Mouse (Mus musculus) lung, postnatal 0 days (tissue): Measurements from ENCODE around the gene Lmo2. TPM values are rescaled to one million over a fixed set of nuclear protein-coding genes. Genes with fewer than 3 reads are reported as not detected.
A peak's percentile ranks its signal among the peaks of the same experiment; 100 is the strongest.

Experiments used
- ATAC-seq: fragments of 200-750 bp; cut with Nextera tagmentation; 2 replicates; pipeline ENCODE4 v1.8.0; 2017; ENCODE audit warnings: moderate library complexity
- DNase-seq: peaks from one replicate; pipeline ENCODE4 v3.0.0-alpha.2; 2016; ENCODE audit warnings: low spot score
- H3K27ac ChIP-seq: fragments of 300-500 bp; sonication (generic); 2 replicates; pipeline ENCODE4 v1.5.1; 2014; ENCODE audit warnings: antibody characterized with exemption, mild to moderate bottlenecking, low read length, mixed read lengths
- H3K27me3 ChIP-seq: fragments of 300-500 bp; sonication (generic); replicated peaks from 2 replicates; pipeline ENCODE4 v1.6.1; 2014; ENCODE audit warnings: low read length, mixed read lengths; ENCODE audit not compliant: insufficient read depth
- H3K36me3 ChIP-seq: fragments of 300-500 bp; sonication (generic); 2 replicates; pipeline ENCODE4 v1.6.1; 2014; ENCODE audit warnings: low read length, mixed read lengths; ENCODE audit not compliant: insufficient read depth
- H3K4me1 ChIP-seq: fragments of 300-500 bp; sonication (generic); 2 replicates; pipeline ENCODE4 v1.6.1; 2014; ENCODE audit warnings: antibody characterized with exemption, low read depth, low read length, mixed read lengths; ENCODE audit not compliant: insufficient read depth
- H3K4me2 ChIP-seq: fragments of 300-500 bp; sonication (generic); replicated peaks from 2 replicates; pipeline ENCODE4 v1.6.1; 2014; ENCODE audit warnings: low read depth, mild to moderate bottlenecking, low read length, moderate library complexity, mixed read lengths
- H3K4me3 ChIP-seq: fragments of 300-500 bp; sonication (generic); 2 replicates; pipeline ENCODE4 v1.5.1; 2014; ENCODE audit warnings: low read depth, low read length
- H3K9ac ChIP-seq: fragments of 300-500 bp; sonication (generic); replicated peaks from 2 replicates; pipeline ENCODE4 v1.6.1; 2014; ENCODE audit warnings: low read depth, mild to moderate bottlenecking
- H3K9me3 ChIP-seq: fragments of 300-500 bp; sonication (generic); 2 replicates; pipeline ENCODE4 v1.6.1; 2016; ENCODE audit warnings: low read length, mixed read lengths
- CTCF ChIP-seq: IDR thresholded peaks from 2 replicates; pipeline ENCODE4 v1.5.1; 2016; ENCODE audit warnings: antibody characterized with exemption, mild to moderate bottlenecking
- EP300 ChIP-seq: IDR thresholded peaks from 2 replicates; pipeline ENCODE4 v1.6.1; 2016; ENCODE audit warnings: antibody characterized with exemption, mild to moderate bottlenecking, control low read depth
- WGBS: fragments of 180-500 bp; shearing (Covaris S2); extraction: QIAGEN DNeasy Blood & Tissue Kit; methylation state at CpG from one replicate; pipeline ENCODE4 v1.1.7; 2014; 5-methylcytosine and 5-hydroxymethylcytosine counted together
- polyA plus RNA-seq: library from polyadenylated mRNA; unstranded; fragments of >200 nt; fragmentation: Nextera tagmentation; extraction: Ambion mirVana; gene quantifications from 2 replicates; pipeline ENCODE4 v1.2.1, GENCODE M21; 2015

Lmo2 gene
- 30.6 and 46.5 TPM in 2 replicates for polyA plus RNA-seq

- 37% methylated on average over 10 of the region's 10 CpGs for WGBS
- no peak within 1 kb of the TSS for H3K27ac ChIP-seq
- no peak for TF ChIP-seq EP300
- TF ChIP-seq CTCF: no peak
These were observed at the start of gene Lmo2 for GRCm38 (mm10) chr2:103957649-103958546. Gene Lmo2, plus strand, starts transcription at chr2:103957986.

DNA sequence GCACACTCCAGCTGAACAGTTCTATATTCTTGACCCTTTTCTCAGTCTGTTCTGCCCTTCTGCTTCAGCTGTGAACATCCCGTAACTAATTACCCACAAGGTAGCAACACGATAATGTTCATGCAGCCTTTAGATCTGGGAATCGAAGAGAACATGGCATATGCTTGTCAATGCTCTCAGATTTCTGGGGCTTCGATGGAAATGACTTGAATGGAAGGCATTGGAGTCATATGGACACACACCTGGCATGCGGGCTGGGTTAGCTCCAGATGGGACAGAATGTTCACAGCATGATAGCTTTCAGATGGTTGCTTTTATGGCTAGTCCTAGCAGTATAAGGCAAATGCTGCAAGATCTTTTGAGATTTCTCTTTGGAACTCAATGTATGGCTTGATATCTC lies 47.2 kb upstream of the Lmo2 start:
- Histone ChIP-seq H3K4me2 (no peak overlapping the region), H3K36me3 (no peaks in the 10 kb centered on the region), H3K4me1 (peaks cover 5% of the 10 kb centered on the region; the same call in 1 of the 2 replicates), H3K27ac (no peak overlapping the region), H3K9ac (no peak overlapping the region), H3K27me3 (no peaks in the 10 kb centered on the region), H3K4me3 (no peak overlapping the region), H3K9me3 (no peaks in the 10 kb centered on the region)
- TF ChIP-seq CTCF (no peak), EP300 (no peak)
- 91% methylated on average over 5 of the region's 5 CpGs for WGBS
- DNase-seq (no peak), ATAC-seq (no peak)

More at GRCm38 (mm10) chr2:103957649-103958546, at the start of gene Lmo2:
- no peaks in the 10 kb centered on the region for H3K36me3 ChIP-seq
- H3K9me3 ChIP-seq: no peaks in the 10 kb centered on the region
- H3K4me3 ChIP-seq: no peak within 1 kb of the TSS
- H3K9ac ChIP-seq: no peak within 1 kb of the TSS
- no peak for ATAC-seq
- no peaks in the 10 kb centered on the region for H3K4me1 ChIP-seq
- H3K27me3 ChIP-seq: no peaks in the 10 kb centered on the region
- DNase-seq: no peak
- H3K4me2 ChIP-seq: no peak within 1 kb of the TSS

DNA sequence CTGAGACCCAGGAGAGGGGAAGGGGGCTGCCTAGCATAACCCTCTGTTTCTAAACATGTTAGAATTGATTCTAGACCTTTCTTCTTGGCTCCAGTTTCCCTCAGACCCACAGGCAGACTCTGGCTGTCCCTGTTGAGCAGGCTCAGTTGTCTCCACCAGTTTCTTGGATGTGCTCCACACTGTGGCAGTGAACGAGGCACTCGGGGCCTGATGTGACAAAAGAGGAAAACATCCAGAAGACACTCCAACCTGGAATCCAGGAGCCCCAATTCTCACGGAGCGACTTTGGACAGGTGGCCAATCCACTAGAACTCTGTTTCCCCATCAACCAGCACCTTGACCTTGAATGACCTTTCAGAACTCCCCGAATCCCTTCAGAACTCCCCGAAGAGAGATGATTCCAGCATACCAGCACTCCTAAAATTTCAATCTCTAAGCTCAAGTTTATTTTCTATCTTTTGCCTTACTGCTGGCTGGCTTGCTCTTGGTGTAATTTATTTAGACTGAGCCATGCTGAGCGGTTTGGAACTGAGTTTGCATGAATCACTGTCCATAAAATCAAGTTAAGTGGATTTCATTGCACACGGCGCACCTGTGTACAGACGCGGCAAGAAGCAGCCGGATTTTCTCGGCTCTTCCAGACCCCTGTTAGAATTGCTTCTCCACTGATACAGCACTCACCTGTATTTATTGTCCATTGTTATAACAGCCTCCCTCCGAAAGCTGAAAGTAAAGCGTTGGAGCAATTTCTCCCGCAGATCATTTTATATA lies 45.1 kb upstream of the Lmo2 start:
- Histone ChIP-seq H3K4me2 (no peak overlapping the region), H3K4me3 (no peak overlapping the region), H3K9me3 (no peaks in the 10 kb centered on the region), H3K36me3 (no peaks in the 10 kb centered on the region), H3K4me1 (no peaks in the 10 kb centered on the region), H3K9ac (no peak overlapping the region), H3K27me3 (no peaks in the 10 kb centered on the region), H3K27ac (no peak overlapping the region)
- TF ChIP-seq EP300: no peak
- no peak for TF ChIP-seq CTCF
- WGBS: 81% methylated on average over 16 of the region's 16 CpGs
- DNase-seq: no peak
- no peak for ATAC-seq

DNA sequence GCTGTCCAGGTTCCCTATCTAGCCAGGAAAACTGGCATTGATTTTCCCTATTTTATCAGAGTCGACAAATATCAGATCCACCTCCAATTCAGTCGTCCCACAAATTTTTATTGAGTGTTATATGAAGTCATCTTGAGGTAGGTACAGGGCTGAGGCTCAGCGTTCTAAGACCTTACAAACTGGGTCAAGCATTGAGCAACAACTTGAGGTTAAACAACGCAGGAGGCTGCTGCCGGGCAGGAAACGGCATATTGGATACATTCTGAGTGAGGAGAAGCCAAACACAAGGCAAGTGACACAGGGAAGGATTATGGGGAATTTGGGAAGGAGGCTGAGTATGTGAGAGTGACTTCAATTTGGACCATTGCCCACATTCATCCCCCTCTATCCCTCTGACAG lies 44.5 kb upstream of the Lmo2 start:
- DNase-seq (no peak), ATAC-seq (peak; percentile 38; the same call in 1 of the 2 replicates)
- Histone ChIP-seq H3K4me1 (no peaks in the 10 kb centered on the region), H3K9me3 (no peaks in the 10 kb centered on the region), H3K27ac (no peak overlapping the region), H3K4me3 (no peak overlapping the region), H3K27me3 (no peaks in the 10 kb centered on the region), H3K9ac (no peak overlapping the region), H3K36me3 (no peaks in the 10 kb centered on the region), H3K4me2 (no peak overlapping the region)
- TF ChIP-seq CTCF: no peak
- TF ChIP-seq EP300: no peak
- 47% methylated on average over 6 of the region's 6 CpGs for WGBS

GRCm38 (mm10) chr2:103916069-103916468 lies 41.7 kb upstream of the Lmo2 start:
- Histone ChIP-seq H3K27ac (no peak overlapping the region), H3K9ac (no peak overlapping the region), H3K4me2 (no peak overlapping the region), H3K9me3 (no peaks in the 10 kb centered on the region), H3K36me3 (no peaks in the 10 kb centered on the region), H3K27me3 (no peaks in the 10 kb centered on the region), H3K4me1 (no peaks in the 10 kb centered on the region), H3K4me3 (no peak overlapping the region)
- DNase-seq (no peak), ATAC-seq (no peak)
- TF ChIP-seq CTCF: no peak
- no peak for TF ChIP-seq EP300
- 92% methylated on average over 5 of the region's 5 CpGs for WGBS

- no peaks in the 10 kb centered on the region for H3K9me3 ChIP-seq
- no peaks in the 10 kb centered on the region for H3K36me3 ChIP-seq
- no peak for TF ChIP-seq CTCF
- H3K4me1 ChIP-seq: no peaks in the 10 kb centered on the region
- no peaks in the 10 kb centered on the region for H3K27me3 ChIP-seq
- no peak overlapping the region for H3K27ac ChIP-seq
- ATAC-seq: no peak
- H3K9ac ChIP-seq: no peak overlapping the region
- DNase-seq: no peak
- 80% methylated on average over 5 of the region's 5 CpGs for WGBS
- no peak overlapping the region for H3K4me3 ChIP-seq
- no peak overlapping the region for H3K4me2 ChIP-seq
These were observed 40.4 kb upstream of the Lmo2 start for GRCm38 (mm10) chr2:103917375-103917774.
